Mouse (Mus musculus): Measurements from ENCODE around the gene Prss53.

The Prss53 gene

GRCm38 (mm10) chr7:127890798-127891197 lies at the start of gene Prss53:
Prss53 (minus strand) TSS chr7:127890970.
- DNase-seq (ENCODE audit: inconsistent ontology term), result no peak

- DNase-seq (ENCODE audit: inconsistent ontology term), result no peak
Measured at GRCm38 (mm10) chr7:127936216-127936884, 45.6 kb upstream of the Prss53 start.

- DNase-seq (ENCODE audit: inconsistent ontology term), result no peak
Measured at GRCm38 (mm10) chr7:127935748-127936159, 45.0 kb upstream of the Prss53 start.

GRCm38 (mm10) chr7:127935028-127935722 lies 44.4 kb upstream of the Prss53 start:
- peak; percentile 93 for DNase-seq (ENCODE audit: inconsistent ontology term)

GRCm38 (mm10) chr7:127934075-127934474 lies 43.3 kb upstream of the Prss53 start:
- no peak for DNase-seq (ENCODE audit: inconsistent ontology term)

- peak; percentile 40 for DNase-seq (ENCODE audit: inconsistent ontology term)
Measured at GRCm38 (mm10) chr7:127932273-127933031, 41.7 kb upstream of the Prss53 start.

GRCm38 (mm10) chr7:127931351-127932135 lies 40.8 kb upstream of the Prss53 start:
- DNase-seq (ENCODE audit: inconsistent ontology term), result peak; percentile 41

- no peak for DNase-seq (ENCODE audit: inconsistent ontology term)
Measured at GRCm38 (mm10) chr7:127930636-127931035, 39.9 kb upstream of the Prss53 start.

GRCm38 (mm10) chr7:127929923-127930322 lies 39.2 kb upstream of the Prss53 start, which contains the start of gene Prss8:
Prss8 (minus strand) TSS chr7:127930104.
- no peak for DNase-seq (ENCODE audit: inconsistent ontology term)

GRCm38 (mm10) chr7:127928596-127928995 lies 37.8 kb upstream of the Prss53 start:
- DNase-seq (ENCODE audit: inconsistent ontology term), result no peak

GRCm38 (mm10) chr7:127927726-127928125 lies 37.0 kb upstream of the Prss53 start:
- no peak for DNase-seq (ENCODE audit: inconsistent ontology term)

GRCm38 (mm10) chr7:127926846-127927245 lies 36.1 kb upstream of the Prss53 start:
- DNase-seq (ENCODE audit: inconsistent ontology term), result no peak

GRCm38 (mm10) chr7:127926066-127926465 lies 35.3 kb upstream of the Prss53 start:
- no peak for DNase-seq (ENCODE audit: inconsistent ontology term)

GRCm38 (mm10) chr7:127925252-127925651 lies 34.5 kb upstream of the Prss53 start:
- DNase-seq (ENCODE audit: inconsistent ontology term), result no peak

- DNase-seq (ENCODE audit: inconsistent ontology term), result no peak
Measured at GRCm38 (mm10) chr7:127923714-127924113, 32.9 kb upstream of the Prss53 start.

- DNase-seq (ENCODE audit: inconsistent ontology term), result no peak
Measured at GRCm38 (mm10) chr7:127922451-127923275, 31.9 kb upstream of the Prss53 start.

GRCm38 (mm10) chr7:127921516-127921915 lies 30.7 kb upstream of the Prss53 start:
- DNase-seq (ENCODE audit: inconsistent ontology term), result no peak

- no peak for DNase-seq (ENCODE audit: inconsistent ontology term)
Measured at GRCm38 (mm10) chr7:127919290-127919689, 28.5 kb upstream of the Prss53 start.

GRCm38 (mm10) chr7:127918203-127918602 lies 27.4 kb upstream of the Prss53 start:
- no peak for DNase-seq (ENCODE audit: inconsistent ontology term)

- DNase-seq (ENCODE audit: inconsistent ontology term), result no peak
Measured at GRCm38 (mm10) chr7:127915293-127915692, 24.5 kb upstream of the Prss53 start.

- no peak for DNase-seq (ENCODE audit: inconsistent ontology term)
Measured at GRCm38 (mm10) chr7:127912938-127913337, 22.2 kb upstream of the Prss53 start.

All from Muller cell, postnatal 12 days (primary cell).